Mouse (Mus musculus): ENCODE data around the gene Ifitm2. TPM values are rescaled to one million over a fixed set of nuclear protein-coding genes. Genes with fewer than 3 reads are reported as not detected.

The Ifitm2 gene
- polyA plus RNA-seq, 1 experiment = 39.0 TPM

- TF ChIP-seq CTCF (IDR thresholded peaks at IDR 0.05; ENCODE audit: control insufficient read depth, insufficient read depth, insufficient replicate concordance, low read depth, low read length) (no peak), POLR2A (IDR thresholded peaks at IDR 0.05; ENCODE audit: control insufficient read depth, low read depth, low read length) (no peak)
- no peaks in the 10 kb centered on the region for H3K4me1 ChIP-seq (ENCODE audit: control insufficient read depth, insufficient read depth, low read length)
- no peaks in the 10 kb centered on the region for H3K27me3 ChIP-seq (ENCODE audit: control insufficient read depth, insufficient read depth, low read length)
- no peaks in the 10 kb centered on the region for H3K36me3 ChIP-seq (ENCODE audit: control insufficient read depth, insufficient read depth, low read length)
- no peak within 1 kb of the TSS for H3K4me3 ChIP-seq (ENCODE audit: control insufficient read depth, low read depth, low read length)
- H3K27ac ChIP-seq (ENCODE audit: control insufficient read depth, insufficient read depth, low read depth, low read length) = no peak within 1 kb of the TSS
These were observed 11.1 kb upstream of the Ifitm2 start, which contains the start of gene Ifitm1 for GRCm38 (mm10) chr7:140966921-140967320. Ifitm1 (plus strand) TSS chr7:140967221.

- H3K36me3 ChIP-seq (ENCODE audit: control insufficient read depth, insufficient read depth, low read length) = no peaks in the 10 kb centered on the region
- no peaks in the 10 kb centered on the region for H3K4me1 ChIP-seq (ENCODE audit: control insufficient read depth, insufficient read depth, low read length)
- TF ChIP-seq CTCF (IDR thresholded peaks at IDR 0.05; ENCODE audit: control insufficient read depth, insufficient read depth, insufficient replicate concordance, low read depth, low read length) = no peak
- TF ChIP-seq POLR2A (IDR thresholded peaks at IDR 0.05; ENCODE audit: control insufficient read depth, low read depth, low read length) = no peak
- H3K27me3 ChIP-seq (ENCODE audit: control insufficient read depth, insufficient read depth, low read length) = no peaks in the 10 kb centered on the region
- no peak overlapping the region for H3K4me3 ChIP-seq (ENCODE audit: control insufficient read depth, low read depth, low read length)
- H3K27ac ChIP-seq (ENCODE audit: control insufficient read depth, insufficient read depth, low read depth, low read length) = no peak overlapping the region
These were observed 6.9 kb upstream of the Ifitm2 start for GRCm38 (mm10) chr7:140962733-140963132.

GRCm38 (mm10) chr7:140961416-140961815 lies 5.6 kb upstream of the Ifitm2 start:
- H3K27ac ChIP-seq (ENCODE audit: control insufficient read depth, insufficient read depth, low read depth, low read length) = no peak overlapping the region
- H3K36me3 ChIP-seq (ENCODE audit: control insufficient read depth, insufficient read depth, low read length) = no peaks in the 10 kb centered on the region
- no peaks in the 10 kb centered on the region for H3K4me1 ChIP-seq (ENCODE audit: control insufficient read depth, insufficient read depth, low read length)
- no peak for TF ChIP-seq CTCF (IDR thresholded peaks at IDR 0.05; ENCODE audit: control insufficient read depth, insufficient read depth, insufficient replicate concordance, low read depth, low read length)
- TF ChIP-seq POLR2A (IDR thresholded peaks at IDR 0.05; ENCODE audit: control insufficient read depth, low read depth, low read length) = no peak
- H3K27me3 ChIP-seq (ENCODE audit: control insufficient read depth, insufficient read depth, low read length) = no peaks in the 10 kb centered on the region
- no peak overlapping the region for H3K4me3 ChIP-seq (ENCODE audit: control insufficient read depth, low read depth, low read length)

- Histone ChIP-seq H3K27ac (ENCODE audit: control insufficient read depth, insufficient read depth, low read depth, low read length) (no peak overlapping the region), H3K36me3 (ENCODE audit: control insufficient read depth, insufficient read depth, low read length) (no peaks in the 10 kb centered on the region), H3K27me3 (ENCODE audit: control insufficient read depth, insufficient read depth, low read length) (no peaks in the 10 kb centered on the region), H3K4me1 (ENCODE audit: control insufficient read depth, insufficient read depth, low read length) (no peaks in the 10 kb centered on the region), H3K4me3 (ENCODE audit: control insufficient read depth, low read depth, low read length) (no peak overlapping the region)
- no peak for TF ChIP-seq POLR2A (IDR thresholded peaks at IDR 0.05; ENCODE audit: control insufficient read depth, low read depth, low read length)
- no peak for TF ChIP-seq CTCF (IDR thresholded peaks at IDR 0.05; ENCODE audit: control insufficient read depth, insufficient read depth, insufficient replicate concordance, low read depth, low read length)
These were observed 4.2 kb upstream of the Ifitm2 start for GRCm38 (mm10) chr7:140960026-140960425.

- H3K4me1 ChIP-seq (ENCODE audit: control insufficient read depth, insufficient read depth, low read length) = no peaks in the 10 kb centered on the region
- no peak overlapping the region for H3K4me3 ChIP-seq (ENCODE audit: control insufficient read depth, low read depth, low read length)
- no peak for TF ChIP-seq POLR2A (IDR thresholded peaks at IDR 0.05; ENCODE audit: control insufficient read depth, low read depth, low read length)
- TF ChIP-seq CTCF (IDR thresholded peaks at IDR 0.05; ENCODE audit: control insufficient read depth, insufficient read depth, insufficient replicate concordance, low read depth, low read length) = no peak
- H3K36me3 ChIP-seq (ENCODE audit: control insufficient read depth, insufficient read depth, low read length) = no peaks in the 10 kb centered on the region
- no peaks in the 10 kb centered on the region for H3K27me3 ChIP-seq (ENCODE audit: control insufficient read depth, insufficient read depth, low read length)
- H3K27ac ChIP-seq (ENCODE audit: control insufficient read depth, insufficient read depth, low read depth, low read length) = no peak overlapping the region
These were observed 3.6 kb upstream of the Ifitm2 start for GRCm38 (mm10) chr7:140959181-140959901.

- H3K4me3 ChIP-seq (ENCODE audit: control insufficient read depth, low read depth, low read length) = no peak overlapping the region
These were observed 726 bp upstream of the Ifitm2 start for GRCm38 (mm10) chr7:140956556-140956869.

GRCm38 (mm10) chr7:140955342-140955741 lies 445 bp downstream of the Ifitm2 start:
- Histone ChIP-seq H3K4me3 (ENCODE audit: control insufficient read depth, low read depth, low read length) (peak overlapping the region; percentile 70), H3K4me1 (ENCODE audit: control insufficient read depth, insufficient read depth, low read length) (no peaks in the 10 kb centered on the region; the same call in 1 of the 2 replicates), H3K36me3 (ENCODE audit: control insufficient read depth, insufficient read depth, low read length) (no peaks in the 10 kb centered on the region), H3K27ac (ENCODE audit: control insufficient read depth, insufficient read depth, low read depth, low read length) (peak overlapping the region; percentile 59), H3K27me3 (ENCODE audit: control insufficient read depth, insufficient read depth, low read length) (no peaks in the 10 kb centered on the region)
- TF ChIP-seq CTCF (IDR thresholded peaks at IDR 0.05; ENCODE audit: control insufficient read depth, insufficient read depth, insufficient replicate concordance, low read depth, low read length) (no peak), POLR2A (IDR thresholded peaks at IDR 0.05; ENCODE audit: control insufficient read depth, low read depth, low read length) (no peak)

More at GRCm38 (mm10) chr7:140956556-140956869, 726 bp upstream of the Ifitm2 start:
- no peaks in the 10 kb centered on the region for H3K27me3 ChIP-seq (ENCODE audit: control insufficient read depth, insufficient read depth, low read length)
- H3K4me1 ChIP-seq (ENCODE audit: control insufficient read depth, insufficient read depth, low read length) = no peaks in the 10 kb centered on the region
- no peaks in the 10 kb centered on the region for H3K36me3 ChIP-seq (ENCODE audit: control insufficient read depth, insufficient read depth, low read length)
- no peak for TF ChIP-seq CTCF (IDR thresholded peaks at IDR 0.05; ENCODE audit: control insufficient read depth, insufficient read depth, insufficient replicate concordance, low read depth, low read length)
- no peak for TF ChIP-seq POLR2A (IDR thresholded peaks at IDR 0.05; ENCODE audit: control insufficient read depth, low read depth, low read length)
- peak overlapping the region; percentile 87; the same call in 1 of the 2 replicates for H3K27ac ChIP-seq (ENCODE audit: control insufficient read depth, insufficient read depth, low read depth, low read length)
